Mouse (Mus musculus): Measurements from ENCODE around the gene A1cf. TPM values are rescaled to one million over a fixed set of nuclear protein-coding genes. Genes with fewer than 3 reads are reported as not detected.

A1cf gene
- total and polyA plus RNA-seq, 2 experiments from 2014 or later: not detected

DNA sequence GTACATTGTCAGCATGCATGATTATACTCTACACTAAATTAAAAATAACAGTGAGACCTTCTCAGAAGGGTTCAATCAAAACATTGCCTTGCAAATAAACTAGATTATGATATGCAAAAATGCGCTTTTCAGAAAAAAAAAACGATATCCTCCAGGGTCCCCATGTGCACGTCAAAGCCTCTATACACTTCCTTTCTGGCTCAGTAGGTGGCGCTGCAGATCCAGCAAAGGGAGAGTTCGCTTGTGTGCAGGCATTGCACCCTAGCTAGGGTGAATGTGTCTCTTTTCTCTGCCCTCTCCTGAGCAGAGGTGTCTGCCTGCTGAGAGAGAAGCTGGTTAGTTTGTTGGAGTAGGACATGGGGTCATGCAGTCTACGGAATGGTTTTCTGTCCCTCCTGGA, 103.4 kb downstream of the A1cf start:
- Histone ChIP-seq H3K9me3 (ENCODE audit: low read length) (no peaks in the 10 kb centered on the region), H3K4me2 (ENCODE audit: low read depth, low read length, poor library complexity, severe bottlenecking) (no peak overlapping the region), H3K27me3 (ENCODE audit: insufficient read depth, low read length) (no peaks in the 10 kb centered on the region), H3K36me3 (ENCODE audit: insufficient read depth, low read length) (no peaks in the 10 kb centered on the region), H3K27ac (ENCODE audit: low read depth, low read length) (no peak overlapping the region), H3K4me1 (ENCODE audit: insufficient read depth, low read length) (no peaks in the 10 kb centered on the region), H3K9ac (replicated peaks; ENCODE audit: low read length, poor library complexity, severe bottlenecking) (no peak overlapping the region), H3K4me3 (ENCODE audit: low read depth, low read length) (no peak overlapping the region)
- DNase-seq (ENCODE audit: low spot score) (peak; percentile 84), ATAC-seq (ENCODE audit: low FRiP score) (peak; percentile 81)
- 11% methylated on average over 6 of the region's 6 CpGs for WGBS
- peak; percentile 99 for TF ChIP-seq CTCF (IDR thresholded peaks at IDR 0.05)

DNA sequence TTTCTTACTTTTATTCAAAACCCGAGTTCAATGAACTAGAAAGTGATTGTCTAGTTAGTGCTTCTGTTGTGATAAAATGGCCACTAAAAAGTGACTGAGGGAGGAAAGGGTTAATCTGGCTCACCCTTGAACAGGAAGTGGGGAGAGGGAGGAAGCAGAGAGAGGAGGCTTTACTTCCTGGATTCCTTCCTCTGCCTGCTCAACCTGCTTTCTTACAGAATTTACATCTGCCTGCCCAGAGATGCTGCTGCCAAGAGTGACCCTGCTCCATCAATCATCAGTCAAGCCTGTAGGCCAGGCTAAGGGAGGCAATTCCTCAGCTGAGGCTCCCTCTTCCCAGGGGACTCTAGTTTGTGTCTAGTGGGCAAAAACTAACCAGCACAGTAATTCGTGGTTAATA, 107.3 kb downstream of the A1cf start:
- ATAC-seq (ENCODE audit: low FRiP score) (no peak), DNase-seq (ENCODE audit: low spot score) (no peak)
- no peaks in the 10 kb centered on the region for H3K27me3 ChIP-seq (ENCODE audit: insufficient read depth, low read length)
- H3K4me2 ChIP-seq (ENCODE audit: low read depth, low read length, poor library complexity, severe bottlenecking): no peak overlapping the region
- no peak overlapping the region for H3K27ac ChIP-seq (ENCODE audit: low read depth, low read length)
- H3K9ac ChIP-seq (replicated peaks; ENCODE audit: low read length, poor library complexity, severe bottlenecking): no peak overlapping the region
- WGBS: 69% methylated on average over 2 of the region's 2 CpGs
- no peak for TF ChIP-seq CTCF (IDR thresholded peaks at IDR 0.05)
- H3K4me1 ChIP-seq (ENCODE audit: insufficient read depth, low read length): no peaks in the 10 kb centered on the region
- no peaks in the 10 kb centered on the region for H3K36me3 ChIP-seq (ENCODE audit: insufficient read depth, low read length)
- no peak overlapping the region for H3K4me3 ChIP-seq (ENCODE audit: low read depth, low read length)
- no peaks in the 10 kb centered on the region for H3K9me3 ChIP-seq (ENCODE audit: low read length)

DNA sequence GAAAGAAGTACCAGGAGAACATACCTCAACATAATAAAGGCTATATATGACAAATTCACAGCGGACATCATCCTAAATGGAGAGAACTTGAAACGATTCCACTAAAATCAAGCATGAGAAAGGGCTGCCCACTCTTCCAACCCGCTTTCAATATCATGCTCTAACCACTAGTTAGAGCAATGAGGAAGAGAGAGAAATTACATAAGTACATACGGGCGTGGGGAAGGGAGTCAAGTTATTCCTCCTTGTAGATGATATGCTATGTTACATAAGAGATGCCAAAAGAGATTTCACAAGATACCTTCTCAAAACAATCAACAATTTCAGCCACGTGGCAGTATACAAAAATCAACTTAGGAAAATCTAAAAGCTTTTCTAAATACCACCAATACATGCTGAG, 122.5 kb downstream of the A1cf start:
- Histone ChIP-seq H3K27me3 (ENCODE audit: insufficient read depth, low read length) (no peaks in the 10 kb centered on the region), H3K4me2 (ENCODE audit: low read depth, low read length, poor library complexity, severe bottlenecking) (no peak overlapping the region), H3K9me3 (ENCODE audit: low read length) (no peaks in the 10 kb centered on the region), H3K36me3 (ENCODE audit: insufficient read depth, low read length) (no peaks in the 10 kb centered on the region), H3K27ac (ENCODE audit: low read depth, low read length) (no peak overlapping the region), H3K4me1 (ENCODE audit: insufficient read depth, low read length) (no peaks in the 10 kb centered on the region), H3K4me3 (ENCODE audit: low read depth, low read length) (no peak overlapping the region), H3K9ac (replicated peaks; ENCODE audit: low read length, poor library complexity, severe bottlenecking) (no peak overlapping the region)
- no peak for DNase-seq (ENCODE audit: low spot score)
- TF ChIP-seq CTCF (IDR thresholded peaks at IDR 0.05): no peak
- 92% methylated on average over 6 of the region's 6 CpGs for WGBS
- no peak for ATAC-seq (ENCODE audit: low FRiP score)

DNA sequence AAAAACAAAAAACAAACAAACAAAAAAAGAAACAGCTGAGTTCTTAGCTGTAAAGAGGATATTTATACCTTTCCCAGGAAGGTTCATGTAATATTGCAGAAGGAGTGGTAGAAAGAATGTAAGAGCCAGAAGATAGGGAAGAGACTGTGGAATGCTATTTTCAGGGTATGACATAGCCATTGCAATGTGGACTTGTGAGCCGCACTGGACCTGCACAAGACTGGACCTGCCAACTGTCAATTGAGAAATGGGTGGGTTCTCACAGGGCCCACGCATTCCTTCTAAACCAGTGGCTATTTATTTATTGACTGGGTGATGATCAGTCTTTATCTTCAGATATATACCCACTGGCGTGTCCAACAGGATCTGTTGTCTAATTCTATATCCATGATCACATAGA, 128.4 kb downstream of the A1cf start:
- no peaks in the 10 kb centered on the region for H3K36me3 ChIP-seq (ENCODE audit: insufficient read depth, low read length)
- ATAC-seq (ENCODE audit: low FRiP score) (no peak), DNase-seq (ENCODE audit: low spot score) (no peak)
- TF ChIP-seq CTCF (IDR thresholded peaks at IDR 0.05): no peak
- H3K4me2 ChIP-seq (ENCODE audit: low read depth, low read length, poor library complexity, severe bottlenecking): no peak overlapping the region
- no peak overlapping the region for H3K27ac ChIP-seq (ENCODE audit: low read depth, low read length)
- WGBS: 92% methylated on average over 3 of the region's 3 CpGs
- no peaks in the 10 kb centered on the region for H3K9me3 ChIP-seq (ENCODE audit: low read length)
- no peak overlapping the region for H3K9ac ChIP-seq (replicated peaks; ENCODE audit: low read length, poor library complexity, severe bottlenecking)
- no peaks in the 10 kb centered on the region for H3K27me3 ChIP-seq (ENCODE audit: insufficient read depth, low read length)
- H3K4me1 ChIP-seq (ENCODE audit: insufficient read depth, low read length): no peaks in the 10 kb centered on the region
- H3K4me3 ChIP-seq (ENCODE audit: low read depth, low read length): no peak overlapping the region

Other genes with a start within 250 kb of the A1cf start
- 9.9 and 13.2 TPM in 2 replicates for gene Prkg1, start 103.7 kb upstream of the A1cf start, total RNA-seq (2014; rRNA removed)
- gene Prkg1, start 103.7 kb upstream of the A1cf start, polyA plus RNA-seq (2015; fragmentation: Nextera tagmentation; extraction: Ambion mirVana): 3.9 and 5.1 TPM in 2 replicates
- 3.4 and 3.9 TPM in 2 replicates for gene Asah2, start 239.4 kb downstream of the A1cf start, total RNA-seq (2014; rRNA removed)
- 0.49 and 0.58 TPM in 2 replicates for gene Asah2, start 239.4 kb downstream of the A1cf start, polyA plus RNA-seq (2015; fragmentation: Nextera tagmentation; extraction: Ambion mirVana)